Mouse (Mus musculus) intestine, postnatal 0 days (tissue): ENCODE measurements around the gene Macf1. TPM values are rescaled to one million over a fixed set of nuclear protein-coding genes. Genes with fewer than 3 reads are reported as not detected.

Experiments used
- ATAC-seq: fragments of 200-750 bp; cut with Nextera tagmentation; 2 replicates; pipeline ENCODE4 v1.8.0; 2017; ENCODE audit warnings: mild to moderate bottlenecking, moderate TSS enrichment, moderate library complexity
- H3K27ac ChIP-seq: fragments of 300-500 bp; sonication (generic); 2 replicates; pipeline ENCODE4 v1.5.1; 2014; ENCODE audit warnings: mild to moderate bottlenecking, low read depth, low read length, moderate library complexity
- H3K27me3 ChIP-seq: fragments of 300-500 bp; sonication (generic); replicated peaks from 2 replicates; pipeline ENCODE4 v1.6.1; 2014; ENCODE audit warnings: low read length, mixed read lengths; ENCODE audit not compliant: control insufficient read depth, insufficient read depth
- H3K36me3 ChIP-seq: fragments of 300-500 bp; sonication (generic); 2 replicates; pipeline ENCODE4 v1.6.1; 2014; ENCODE audit warnings: mild to moderate bottlenecking, moderate library complexity; ENCODE audit not compliant: control insufficient read depth, insufficient read depth
- H3K4me1 ChIP-seq: fragments of 300-500 bp; sonication (generic); replicated peaks from 2 replicates; pipeline ENCODE4 v1.6.1; 2014; ENCODE audit warnings: antibody characterized with exemption, low read length, mixed read lengths; ENCODE audit not compliant: control insufficient read depth, insufficient read depth
- H3K4me2 ChIP-seq: fragments of 300-500 bp; sonication (generic); replicated peaks from 2 replicates; pipeline ENCODE4 v1.6.1; 2014; ENCODE audit warnings: low read depth, mild to moderate bottlenecking, moderate library complexity
- H3K4me3 ChIP-seq: fragments of 300-500 bp; sonication (generic); 2 replicates; pipeline ENCODE4 v1.5.1; 2014; ENCODE audit warnings: low read depth, low read length
- H3K9ac ChIP-seq: fragments of 300-500 bp; sonication (generic); 2 replicates; pipeline ENCODE4 v1.6.1; 2014; ENCODE audit warnings: mild to moderate bottlenecking, low read depth, low read length
- H3K9me3 ChIP-seq: fragments of 300-500 bp; sonication (generic); 2 replicates; pipeline ENCODE4 v1.6.1; 2016; ENCODE audit warnings: mixed run types; ENCODE audit not compliant: control insufficient read depth
- CTCF ChIP-seq: sonication (generic); IDR thresholded peaks from 2 replicates; pipeline ENCODE4 v1.5.1; 2016; ENCODE audit warnings: low read depth, mild to moderate bottlenecking, control low read depth, antibody characterized with exemption, moderate library complexity
- WGBS: fragments of 180-500 bp; shearing (Covaris S2); extraction: QIAGEN DNeasy Blood & Tissue Kit; methylation state at CpG from one replicate; pipeline ENCODE4 v1.1.7; 2014; 5-methylcytosine and 5-hydroxymethylcytosine counted together
- polyA plus RNA-seq: library from polyadenylated mRNA; unstranded; fragments of >200 nt; fragmentation: Nextera tagmentation; extraction: Ambion mirVana; gene quantifications from 2 replicates; pipeline ENCODE4 v1.2.1, GENCODE M21; 2015

Macf1 gene
- polyA plus RNA-seq, 1 experiment from 2014 or later = 17.3 TPM

DNA sequence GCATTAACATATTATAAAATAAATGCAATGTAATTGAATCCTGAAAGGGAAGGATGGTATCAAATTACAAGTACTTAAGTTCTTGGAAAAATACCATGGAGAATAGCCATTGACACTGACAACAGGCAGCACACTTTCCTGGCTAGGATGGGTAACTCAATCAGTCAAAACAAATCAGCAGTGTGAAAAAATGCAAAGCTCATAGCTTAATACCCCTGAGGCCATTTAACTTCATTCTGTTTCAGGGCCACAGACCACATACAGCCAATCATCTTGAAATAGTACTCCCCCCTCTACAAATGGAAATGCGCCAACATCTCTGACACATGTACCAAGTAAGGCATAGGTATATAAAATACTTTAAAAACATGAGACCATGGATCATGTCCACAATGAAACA lies 281.9 kb downstream of the Macf1 start:
- no peak overlapping the region for H3K9ac ChIP-seq
- H3K4me1 ChIP-seq = 0 out of 2 replicates have a peak, but pooled peaks cover 1% of the 10 kb centered on the region
- H3K36me3 ChIP-seq = peaks cover 23% of the 10 kb centered on the region
- no peaks in the 10 kb centered on the region for H3K27me3 ChIP-seq
- H3K4me2 ChIP-seq = no peak overlapping the region
- no peak overlapping the region for H3K4me3 ChIP-seq
- WGBS = 83% methylated on average over 1 of the region's 1 CpGs
- H3K9me3 ChIP-seq = no peaks in the 10 kb centered on the region
- H3K27ac ChIP-seq = no peak overlapping the region
- TF ChIP-seq CTCF = no peak
- no peak for ATAC-seq

DNA sequence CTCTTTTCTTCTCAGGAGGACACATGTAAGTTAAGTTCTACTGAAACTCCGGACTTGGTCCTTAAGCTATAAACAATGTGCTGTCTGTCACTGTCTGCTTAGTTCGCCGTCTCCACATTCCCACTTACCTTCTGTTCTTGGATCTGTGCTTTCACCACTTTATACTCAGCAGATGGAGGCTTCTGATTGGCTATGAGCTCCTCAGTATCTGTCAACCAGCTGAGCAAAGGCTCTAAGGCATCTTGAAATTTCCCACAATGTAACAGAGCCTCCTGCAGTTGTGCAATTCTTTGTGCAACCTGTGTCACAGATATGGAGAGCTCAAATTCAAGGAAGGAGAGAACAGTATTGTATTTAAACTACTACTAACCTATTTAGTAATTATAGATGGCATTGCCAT lies 282.9 kb downstream of the Macf1 start:
- Histone ChIP-seq H3K4me1 (no peaks in the 10 kb centered on the region), H3K27ac (no peak overlapping the region), H3K9me3 (no peaks in the 10 kb centered on the region), H3K4me2 (no peak overlapping the region), H3K9ac (no peak overlapping the region), H3K27me3 (no peaks in the 10 kb centered on the region), H3K4me3 (no peak overlapping the region), H3K36me3 (peaks cover 32% of the 10 kb centered on the region)
- no peak for ATAC-seq
- TF ChIP-seq CTCF = no peak
- WGBS = 74% methylated on average over 3 of the region's 3 CpGs

DNA sequence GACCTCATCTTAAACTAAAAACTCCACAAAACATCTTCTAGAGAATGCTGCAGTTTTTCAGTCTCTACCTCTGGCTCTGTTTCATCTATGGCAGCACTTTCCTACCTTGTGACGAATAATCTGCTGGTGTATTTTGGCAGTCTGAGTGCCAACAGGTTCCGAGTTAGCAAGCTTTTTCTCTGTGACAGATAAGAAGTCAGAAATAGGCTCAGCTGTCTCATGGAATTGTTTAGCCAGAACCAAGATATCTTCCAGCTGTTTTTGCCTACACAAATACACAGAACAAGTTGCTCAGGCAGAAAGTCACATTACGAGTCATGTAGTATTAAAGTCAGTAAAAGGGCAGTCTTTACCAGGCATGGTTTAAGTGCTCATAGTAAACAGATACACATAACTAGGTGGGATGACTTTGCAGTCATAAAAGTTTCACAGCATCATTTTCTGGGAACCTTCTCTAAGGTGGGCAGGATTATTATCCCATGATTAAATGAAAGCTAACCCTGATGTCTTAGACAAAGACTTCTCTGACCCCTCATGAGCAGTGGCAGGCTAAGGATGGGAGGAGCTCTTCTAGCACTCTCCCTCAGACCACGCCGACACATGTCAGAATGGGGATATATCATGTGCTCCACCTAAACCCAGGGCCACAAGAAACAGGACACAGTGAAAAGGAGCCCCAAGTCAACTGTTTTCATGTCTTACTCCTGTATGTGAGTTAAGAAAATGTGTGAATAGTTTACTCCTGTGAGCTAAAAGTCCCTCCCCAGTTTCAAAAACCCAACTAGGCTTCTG lies 286.3 kb downstream of the Macf1 start:
- Histone ChIP-seq H3K27me3 (no peaks in the 10 kb centered on the region), H3K4me2 (no peak overlapping the region), H3K36me3 (peaks cover 63% of the 10 kb centered on the region), H3K4me1 (no peaks in the 10 kb centered on the region), H3K9ac (no peak overlapping the region), H3K9me3 (no peaks in the 10 kb centered on the region), H3K4me3 (no peak overlapping the region), H3K27ac (no peak overlapping the region)
- ATAC-seq = no peak
- WGBS = 79% methylated on average over 5 of the region's 5 CpGs
- no peak for TF ChIP-seq CTCF

DNA sequence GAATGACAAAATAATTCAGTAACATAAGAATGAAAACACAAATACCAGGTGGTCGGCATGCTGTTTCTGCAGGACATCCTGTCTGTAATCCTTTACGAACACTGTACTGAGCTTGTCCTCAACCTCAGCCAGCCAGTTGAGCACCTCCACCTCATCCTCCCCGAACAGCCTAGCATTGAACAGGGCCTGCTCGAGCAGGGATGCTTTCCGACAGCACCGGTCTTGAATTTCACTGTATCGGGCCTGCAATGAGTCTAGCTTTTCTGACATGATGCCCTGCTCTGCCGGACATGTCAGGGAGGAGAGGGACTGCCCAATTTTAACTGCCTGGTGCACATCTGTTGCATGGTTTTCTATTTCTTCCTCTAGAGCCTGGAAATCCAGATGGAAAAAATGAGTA lies 287.1 kb downstream of the Macf1 start:
- Histone ChIP-seq H3K9ac (no peak overlapping the region), H3K4me1 (no peaks in the 10 kb centered on the region), H3K9me3 (no peaks in the 10 kb centered on the region), H3K4me2 (no peak overlapping the region), H3K27ac (no peak overlapping the region), H3K27me3 (no peaks in the 10 kb centered on the region), H3K4me3 (no peak overlapping the region), H3K36me3 (peaks cover 63% of the 10 kb centered on the region)
- ATAC-seq = no peak
- TF ChIP-seq CTCF = no peak
- WGBS = 91% methylated on average over 8 of the region's 8 CpGs

DNA sequence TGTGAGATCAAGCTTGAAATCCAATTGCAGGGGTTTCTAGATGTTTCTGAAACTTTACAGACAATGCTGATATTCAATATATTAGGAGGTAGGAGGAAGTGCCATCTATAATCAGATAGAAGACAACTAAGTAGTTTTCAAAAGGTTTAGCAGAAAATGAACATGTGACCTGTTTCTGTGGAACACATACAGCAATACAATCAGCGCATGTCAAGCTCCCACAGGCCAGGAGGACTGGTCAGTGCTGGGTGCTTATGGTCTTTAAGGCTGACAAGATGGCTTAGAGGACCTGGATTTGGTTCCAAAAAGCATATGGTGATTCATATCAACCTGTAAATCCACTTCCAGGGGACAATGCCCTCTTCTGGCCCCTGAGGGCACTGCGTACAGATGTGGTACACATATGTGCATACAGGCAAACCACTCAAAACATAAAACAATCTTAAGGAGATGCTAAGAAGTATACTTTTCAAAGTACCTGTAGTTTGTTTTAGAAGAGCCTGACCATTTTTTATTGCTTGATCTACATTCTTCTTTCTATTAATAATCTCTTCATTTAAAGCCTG lies 288.6 kb downstream of the Macf1 start:
- Histone ChIP-seq H3K27ac (no peak overlapping the region), H3K9me3 (no peaks in the 10 kb centered on the region), H3K4me3 (no peak overlapping the region), H3K36me3 (peaks cover 66% of the 10 kb centered on the region), H3K9ac (no peak overlapping the region), H3K4me1 (no peaks in the 10 kb centered on the region), H3K27me3 (no peaks in the 10 kb centered on the region), H3K4me2 (no peak overlapping the region)
- TF ChIP-seq CTCF = peak; percentile 42
- 98% methylated on average over 2 of the region's 2 CpGs for WGBS
- no peak for ATAC-seq

DNA sequence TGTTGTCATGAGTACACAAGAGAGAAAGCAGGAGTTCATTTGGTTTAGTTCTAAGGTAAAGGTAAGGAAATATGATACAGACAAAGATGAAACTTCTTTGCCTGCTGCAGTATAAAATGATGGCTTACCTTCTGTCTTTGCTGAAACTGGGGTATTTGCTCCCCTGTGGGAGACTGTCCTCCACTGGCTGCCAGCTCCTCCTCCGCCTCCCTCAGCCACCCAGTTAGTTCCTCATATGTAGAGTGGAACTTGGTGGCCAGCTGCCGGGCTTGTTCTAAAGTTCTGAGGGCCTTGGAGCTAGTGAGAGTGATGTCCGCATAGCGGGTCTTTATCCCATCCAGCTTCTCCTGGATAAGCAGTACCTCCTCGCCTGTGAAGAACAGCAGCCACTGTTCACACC lies 289.3 kb downstream of the Macf1 start:
- no peak for ATAC-seq
- H3K27me3 ChIP-seq = no peaks in the 10 kb centered on the region
- H3K9ac ChIP-seq = no peak overlapping the region
- no peak overlapping the region for H3K4me2 ChIP-seq
- TF ChIP-seq CTCF = no peak
- 96% methylated on average over 5 of the region's 5 CpGs for WGBS
- no peak overlapping the region for H3K4me3 ChIP-seq
- H3K9me3 ChIP-seq = no peaks in the 10 kb centered on the region
- H3K4me1 ChIP-seq = no peaks in the 10 kb centered on the region
- peaks cover 70% of the 10 kb centered on the region for H3K36me3 ChIP-seq
- no peak overlapping the region for H3K27ac ChIP-seq
